In the genomic region with DNA sequence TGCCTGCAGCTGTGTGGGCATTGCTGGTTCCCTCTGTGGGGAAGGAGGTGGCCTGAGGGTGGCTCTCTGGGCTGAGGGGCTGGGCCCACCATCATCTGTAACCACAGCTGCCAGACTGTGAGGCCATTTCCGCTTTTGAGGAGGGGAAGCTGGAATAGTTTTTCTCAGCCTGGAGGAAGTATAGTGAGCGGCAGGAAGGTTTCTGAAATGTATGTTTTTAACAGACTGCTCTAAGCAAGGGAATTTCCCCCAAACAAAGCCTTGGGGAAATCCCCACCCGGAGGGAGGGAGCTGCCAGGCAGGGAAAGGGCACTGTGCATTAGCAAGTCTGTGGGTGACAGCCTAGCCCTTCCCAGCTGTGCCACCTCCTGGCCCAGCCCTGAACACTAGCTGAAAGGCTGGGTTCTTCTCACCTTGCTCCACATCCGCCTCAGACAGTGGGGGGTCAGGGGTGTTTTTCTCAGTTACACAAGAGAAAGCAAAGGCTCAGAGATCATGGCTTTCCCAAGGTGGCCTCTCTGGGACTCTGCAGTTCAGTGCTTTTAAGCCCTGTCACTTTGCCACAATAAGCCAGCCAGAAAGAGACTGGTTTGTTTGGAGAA, we compare ENCODE assay signal across 7 mouse cellular contexts. TPM values are rescaled to one million over a fixed set of nuclear protein-coding genes. Genes with fewer than 3 reads are reported as not detected.
DNase-seq lines count a peak whose midpoint lies in the region; ATAC-seq and TF ChIP-seq lines count a peak whose summit lies in the region.

No protein-coding gene starts in this region.

- H3K27me3 ChIP-seq in CH12.LX (replicated peaks): no peaks in the 10 kb centered on the region
- no peaks in the 10 kb centered on the region for H3K27me3 ChIP-seq in forebrain, postnatal 0 days (ENCODE audit: insufficient read depth, low read length)
- no peaks in the 10 kb centered on the region for H3K27me3 ChIP-seq in neural tube, embryonic 13.5 days

- peak; percentile 91 for DNase-seq in CH12.LX (ENCODE audit: extremely low read depth)
- DNase-seq in ZHBTc4 (ENCODE audit: low read depth, low spot score): peak; percentile 61
- DNase-seq in forebrain, postnatal 0 days: peak; percentile 33
- peak; percentile 10 for DNase-seq in hindlimb bud, embryonic 11.5 days (ENCODE audit: extremely low spot score, low read depth, low spot score)
- peak; percentile 69 to 70 for DNase-seq in lung, adult 18-20 months

- dilution Hi-C loops in CH12.LX (cut with MboI; ENCODE audit: extremely low pct_ligation_motif_present, extremely low pct_unique_long_range_greater_than_20kb, low sequenced_read_pairs): no loop called here

- H3K4me3 ChIP-seq in CH12.LX (replicated peaks in 1 of 3; ENCODE audit: low read depth in 2 of 3, low read length in 2 of 3, poor library complexity in 1 of 3): peak overlapping the region in 2 of 3 experiments; percentile 12 to 26
- H3K4me3 ChIP-seq in forebrain, postnatal 0 days (ENCODE audit: low read depth, low read length): no peak overlapping the region
- H3K4me3 ChIP-seq in neural tube, embryonic 13.5 days: no peak overlapping the region

- 12% methylated on average over 4 of the region's 4 CpGs for WGBS in forebrain, postnatal 0 days
- 5% methylated on average over 4 of the region's 4 CpGs for WGBS in neural tube, embryonic 13.5 days

- in situ Hi-C loops in CH12.LX (cut with MboI; ENCODE audit: low pct_ligation_motif_present, low pct_unique_long_range_greater_than_20kb, low sequenced_read_pairs): loop anchor here (25.0 kb wide), 1 partner anchor 474 kb away; a partner anchor contains a TSS

- H3K9ac ChIP-seq in CH12.LX (ENCODE audit: insufficient read depth, low read depth): peak overlapping the region; percentile 69
- H3K9ac ChIP-seq in forebrain, postnatal 0 days: no peak overlapping the region
- no peak overlapping the region for H3K9ac ChIP-seq in neural tube, embryonic 13.5 days

- peak in 1 of 2 experiments; percentile 47; a peak in 2 of 4 replicates for TF ChIP-seq CTCF in CH12.LX (conservative IDR thresholded peaks at IDR 0.05 in 1 of 2, IDR thresholded peaks at IDR 0.05 in 1 of 2; ENCODE audit: low read depth in 2 of 2, low read length in 2 of 2)
- TF ChIP-seq CTCF in forebrain, postnatal 0 days (IDR thresholded peaks at IDR 0.05; ENCODE audit: low read depth): no peak

- peaks cover 28 to 81% of the 10 kb centered on the region in 2 experiments for H3K4me1 ChIP-seq in CH12.LX (ENCODE audit: control insufficient read depth in 1 of 2, insufficient read depth in 2 of 2)
- peaks cover 24% of the 10 kb centered on the region for H3K4me1 ChIP-seq in forebrain, postnatal 0 days (ENCODE audit: insufficient read depth)
- H3K4me1 ChIP-seq in neural tube, embryonic 13.5 days (replicated peaks): peaks cover 83% of the 10 kb centered on the region

- peak overlapping the region; percentile 99 for H3K27ac ChIP-seq in CH12.LX (ENCODE audit: insufficient read depth, low read depth)
- H3K27ac ChIP-seq in forebrain, postnatal 0 days (ENCODE audit: low read depth, low read length): peak overlapping the region; percentile 45; the same call in 1 of the 2 replicates
- H3K27ac ChIP-seq in neural tube, embryonic 13.5 days (replicated peaks): peak overlapping the region; percentile 74

- peaks cover 25% of the 10 kb centered on the region for H3K79me2 ChIP-seq in CH12.LX (replicated peaks; ENCODE audit: control insufficient read depth, extremely low read depth, insufficient read depth, poor library complexity, severe bottlenecking)

- H3K4me2 ChIP-seq in CH12.LX (ENCODE audit: insufficient read depth, low read depth, poor library complexity, severe bottlenecking): peak overlapping the region; percentile 35
- no peak overlapping the region for H3K4me2 ChIP-seq in forebrain, postnatal 0 days (ENCODE audit: low read depth)
- peak overlapping the region; percentile 10; the same call in 1 of the 2 replicates for H3K4me2 ChIP-seq in neural tube, embryonic 13.5 days

- H3K9me3 ChIP-seq in CH12.LX (replicated peaks; ENCODE audit: low read length): no peaks in the 10 kb centered on the region
- no peaks in the 10 kb centered on the region for H3K9me3 ChIP-seq in forebrain, postnatal 0 days (ENCODE audit: low read length)
- H3K9me3 ChIP-seq in neural tube, embryonic 13.5 days: no peaks in the 10 kb centered on the region

- no peak for ATAC-seq in forebrain, postnatal 0 days
- ATAC-seq in neural tube, embryonic 13.5 days (ENCODE audit: low read depth): no peak
- ATAC-seq in frontal cortex, adult (ENCODE audit: low TSS enrichment): no peak

- TF ChIP-seq EP300 in CH12.LX (IDR thresholded peaks at IDR 0.05; ENCODE audit: low read length): peak; percentile 91

- TF ChIP-seq POLR2A in CH12.LX (IDR thresholded peaks at IDR 0.05; ENCODE audit: low read depth, low read length): peak; percentile 60; the same call in 1 of the 2 replicates

- TF ChIP-seq RAD21 in CH12.LX (IDR thresholded peaks at IDR 0.05; ENCODE audit: low read depth, low read length): peak; percentile 31

- H3K36me3 ChIP-seq in CH12.LX (replicated peaks in 1 of 2; ENCODE audit: control insufficient read depth in 1 of 2, insufficient read depth in 1 of 2, low read length in 1 of 2): peaks cover 1 to 8% of the 10 kb centered on the region in 2 experiments
- H3K36me3 ChIP-seq in forebrain, postnatal 0 days (ENCODE audit: insufficient read depth): no peaks in the 10 kb centered on the region
- no peaks in the 10 kb centered on the region for H3K36me3 ChIP-seq in neural tube, embryonic 13.5 days

TF ChIP-seq in CH12.LX, 34 proteins besides CTCF, POLR2A, EP300 and RAD21 (continues in another document):
- TF ChIP-seq JUN (IDR thresholded peaks at IDR 0.05; ENCODE audit: insufficient read depth, low read depth, low read length) (no peak), CHD2 (IDR thresholded peaks at IDR 0.05; ENCODE audit: low read length) (peak; percentile 77; the same call in 1 of the 2 replicates), SMC3 (IDR thresholded peaks at IDR 0.05; ENCODE audit: low read depth, low read length) (peak; percentile 28), USF2 (conservative IDR thresholded peaks at IDR 0.05; ENCODE audit: low read depth, low read length) (no peak), GABPA (IDR thresholded peaks at IDR 0.05; ENCODE audit: insufficient replicate concordance, low read depth, low read length) (no peak), ZKSCAN1 (IDR thresholded peaks at IDR 0.05; ENCODE audit: borderline replicate concordance, low read depth, low read length) (no peak), TCF12 (IDR thresholded peaks at IDR 0.05; ENCODE audit: low read depth, low read length) (peak; percentile 87), NELFE (IDR thresholded peaks at IDR 0.05; ENCODE audit: low read depth, low read length) (no peak; the same call in 1 of the 2 replicates), RCOR1 (conservative IDR thresholded peaks at IDR 0.05; ENCODE audit: low read depth, low read length) (peak; percentile 87; the same call in 1 of the 2 replicates), POLR2AphosphoS2 (IDR thresholded peaks at IDR 0.05; ENCODE audit: low read depth, low read length) (no peak), PAX5 (IDR thresholded peaks at IDR 0.05; ENCODE audit: low read length) (no peak), MXI1 (IDR thresholded peaks at IDR 0.05; ENCODE audit: low read depth, low read length) (peak; percentile 75), TBP (conservative IDR thresholded peaks at IDR 0.05; ENCODE audit: low read depth, low read length) (peak; percentile 61; the same call in 1 of the 2 replicates), HCFC1 (IDR thresholded peaks at IDR 0.05; ENCODE audit: low read depth, low read length) (no peak), BHLHE40 (IDR thresholded peaks at IDR 0.05; ENCODE audit: low read depth, low read length) (peak; percentile 73), CHD1 (IDR thresholded peaks at IDR 0.05; ENCODE audit: low read depth, low read length) (no peak), MEF2A (IDR thresholded peaks at IDR 0.05; ENCODE audit: borderline replicate concordance, low read depth, low read length) (peak; percentile 90), ZNF384 (IDR thresholded peaks at IDR 0.05; ENCODE audit: low read depth, low read length) (peak; percentile 17; the same call in 1 of the 2 replicates), IRF4 (IDR thresholded peaks at IDR 0.05; ENCODE audit: low read depth, low read length) (peak; percentile 86), E2F4 (IDR thresholded peaks at IDR 0.05; ENCODE audit: insufficient replicate concordance, low read depth, low read length) (no peak), ETS1 (conservative IDR thresholded peaks at IDR 0.05; ENCODE audit: low read depth, low read length) (peak; percentile 86), NRF1 (IDR thresholded peaks at IDR 0.05; ENCODE audit: low read depth, low read length) (no peak), ZMIZ1 (IDR thresholded peaks at IDR 0.05; ENCODE audit: low read depth, low read length) (no peak; the same call in 1 of the 2 replicates), MYC (IDR thresholded peaks at IDR 0.05; ENCODE audit: low read depth, low read length) (no peak; the same call in 1 of the 2 replicates), ZC3H11A (IDR thresholded peaks at IDR 0.05; ENCODE audit: low read depth, low read length) (no peak), MAX (IDR thresholded peaks at IDR 0.05; ENCODE audit: low read length) (peak; percentile 64), UBTF (IDR thresholded peaks at IDR 0.05; ENCODE audit: low read depth, low read length) (peak; percentile 67; the same call in 1 of the 2 replicates), JUND (conservative IDR thresholded peaks at IDR 0.05; ENCODE audit: low read depth, low read length) (no peak; the same call in 1 of the 2 replicates), MAZ (IDR thresholded peaks at IDR 0.05; ENCODE audit: low read depth, low read length) (peak; percentile 78), USF1 (IDR thresholded peaks at IDR 0.05; ENCODE audit: low read depth, low read length) (no peak)

RNA-seq across cellular contexts. Expression of a gene that starts 31.2 kb away (rescaled TPM):
- total RNA-seq in CH12.LX (2012; rRNA removed) (0.08 TPM in 1 of 2 replicates, not detected in the other), CH12.LX (2014; rRNA removed) (not detected in 2 replicates)
- 0.20 and 0.26 TPM in 2 replicates for polyA plus RNA-seq in CH12.LX (2012; ENCODE audit: insufficient read length, low read depth)
- total RNA-seq in forebrain, postnatal 0 days (2014; rRNA removed): 0.31 TPM in 1 of 2 replicates, not detected in the other
- polyA plus RNA-seq in forebrain, postnatal 0 days (2015; fragmentation: Nextera tagmentation; extraction: Ambion mirVana): 0.26 TPM in 1 of 2 replicates, not detected in the other
- polyA plus RNA-seq in neural tube, embryonic 13.5 days (2015; fragmentation: Nextera tagmentation; extraction: Ambion mirVana): 0.10 and 0.25 TPM in 2 replicates

RNA-seq across cellular contexts. Expression of a gene that starts 47.7 kb away (rescaled TPM):
- total RNA-seq in CH12.LX (2012; rRNA removed) (33.1 and 36.0 TPM in 2 replicates), CH12.LX (2014; rRNA removed) (37.2 and 41.7 TPM in 2 replicates)
- polyA plus RNA-seq in CH12.LX (2012; ENCODE audit: insufficient read length, low read depth): 35.1 and 36.6 TPM in 2 replicates
- 26.6 and 27.4 TPM in 2 replicates for total RNA-seq in forebrain, postnatal 0 days (2014; rRNA removed)
- polyA plus RNA-seq in forebrain, postnatal 0 days (2015; fragmentation: Nextera tagmentation; extraction: Ambion mirVana): 18.3 and 19.4 TPM in 2 replicates
- 16.1 and 16.9 TPM in 2 replicates for polyA plus RNA-seq in neural tube, embryonic 13.5 days (2015; fragmentation: Nextera tagmentation; extraction: Ambion mirVana)

Comparison
In these comparisons a context has a peak if more than half of its experiments do, and no peak if none do; other contexts are left out.
1. DNase-seq: peak in every context shown above with its lines; median percentile 91 in CH12.LX; 70 in lung, adult 18-20 months; 61 in ZHBTc4; 33 in forebrain, postnatal 0 days; 10 in hindlimb bud, embryonic 11.5 days.
2. H3K27ac ChIP-seq: peak in every context shown above with its lines; median percentile 99 in CH12.LX; 74 in neural tube, embryonic 13.5 days; 45 in forebrain, postnatal 0 days.
3. H3K4me3 ChIP-seq: peak in CH12.LX (2 of 3); none in forebrain, postnatal 0 days (single experiment) and neural tube, embryonic 13.5 days (single experiment).